Mouse (Mus musculus) yolk sac, embryonic 10.5 days (tissue): Measurements from ENCODE around the gene Slc26a10.
"Not testable (repeated sequence)": the region's sequence is repeated elsewhere in the genome, so short reads cannot be mapped to it uniquely, and the experiment has no call there.

Experiments
- DNase-seq: peaks from one replicate; pipeline ENCODE4 v3.0.0-alpha.2; 2017; ENCODE audit warnings: low spot score

Slc26a10 gene

GRCm38 (mm10) chr10:127198492-127198891 lies 18.0 kb upstream of the Slc26a10 start:
- no peak for DNase-seq

GRCm38 (mm10) chr10:127197505-127198110 lies 17.2 kb upstream of the Slc26a10 start:
- DNase-seq, result peak; percentile 1

- no peak for DNase-seq
Observed at GRCm38 (mm10) chr10:127197104-127197503, 16.7 kb upstream of the Slc26a10 start.

DNA sequence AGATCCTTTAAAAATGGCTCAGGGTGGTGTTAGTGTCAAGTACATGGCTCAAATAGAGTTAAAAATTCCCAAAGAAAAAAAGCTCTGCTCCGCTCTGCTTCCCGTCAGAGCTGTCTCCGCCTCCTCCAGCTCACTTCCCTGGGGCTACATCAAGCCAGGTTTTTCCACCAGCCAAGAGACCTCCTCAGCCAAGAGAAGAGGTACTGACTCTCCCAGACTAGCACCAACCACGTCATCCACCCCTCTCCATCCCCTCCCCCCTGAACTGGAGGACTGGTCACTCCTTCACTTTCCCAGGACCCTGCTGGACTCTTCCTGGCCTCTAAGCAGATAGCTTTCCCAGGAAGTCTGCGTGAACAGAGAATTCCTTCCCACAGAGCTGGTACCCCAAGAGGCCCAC lies 15.9 kb upstream of the Slc26a10 start:
- DNase-seq, result peak; percentile 79

DNA sequence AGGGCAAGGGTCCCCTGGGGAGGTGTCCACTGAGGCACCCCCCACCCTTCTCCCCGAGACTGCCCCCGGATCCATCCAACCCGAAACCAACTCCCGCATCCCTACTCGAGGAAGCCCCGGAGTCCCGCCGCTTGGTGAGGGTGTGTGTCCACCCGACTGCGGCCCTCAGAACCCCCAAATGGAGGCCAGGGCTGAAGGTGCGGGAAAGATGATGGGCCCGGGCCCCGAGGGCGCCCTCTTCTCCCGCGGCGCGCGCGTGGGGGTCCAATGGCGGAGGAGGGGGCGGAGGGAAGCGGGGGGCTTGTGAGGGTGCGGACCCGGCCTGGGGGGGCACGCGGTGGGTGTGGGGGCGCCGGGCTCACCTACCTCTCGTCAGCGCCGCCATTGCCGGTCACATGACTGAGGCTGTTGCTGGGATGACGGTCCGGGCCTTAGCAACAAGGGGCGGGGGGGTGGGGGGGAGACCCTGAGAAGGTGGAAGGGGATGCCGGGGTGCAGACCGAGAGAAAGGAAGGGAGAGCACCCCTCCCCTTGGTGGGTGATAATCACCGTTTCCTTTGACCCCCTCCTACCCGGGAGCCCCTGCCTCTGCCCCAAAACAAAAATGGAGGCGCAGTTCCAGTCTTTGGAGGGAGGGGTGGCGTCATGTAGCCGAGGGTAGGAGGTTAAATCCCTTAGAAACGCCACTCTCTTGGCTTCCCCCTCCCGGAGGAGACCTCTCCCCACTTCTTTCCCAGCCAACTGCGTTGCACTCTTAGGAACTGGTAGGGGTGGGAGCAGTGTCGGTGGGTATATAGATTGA lies 15.1 kb upstream of the Slc26a10 start, which contains the start of gene Dtx3:
Dtx3 (minus strand) TSS at position 401 of the 802 bp plus-strand sequence.
- peak; percentile 66 for DNase-seq

- DNase-seq, result peak; percentile 61
Observed at GRCm38 (mm10) chr10:127194428-127195327, 14.2 kb upstream of the Slc26a10 start.

GRCm38 (mm10) chr10:127193011-127193410 lies 12.6 kb upstream of the Slc26a10 start:
- no peak for DNase-seq

DNA sequence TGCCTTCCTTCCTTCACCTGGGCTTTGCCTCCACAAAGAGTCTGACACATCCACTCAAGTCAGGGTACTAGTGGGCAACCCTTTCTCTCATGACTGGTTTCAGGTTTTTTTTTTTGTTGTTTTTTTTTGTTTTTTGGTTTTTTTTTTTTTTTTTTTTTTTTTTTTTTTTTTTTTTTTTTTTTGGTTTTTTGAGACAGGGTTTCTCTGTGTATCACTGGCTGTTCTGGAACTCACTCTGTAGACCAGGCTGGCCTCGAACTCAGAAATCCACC lies 11.5 kb upstream of the Slc26a10 start:
- DNase-seq, result not testable (repeated sequence)

DNA sequence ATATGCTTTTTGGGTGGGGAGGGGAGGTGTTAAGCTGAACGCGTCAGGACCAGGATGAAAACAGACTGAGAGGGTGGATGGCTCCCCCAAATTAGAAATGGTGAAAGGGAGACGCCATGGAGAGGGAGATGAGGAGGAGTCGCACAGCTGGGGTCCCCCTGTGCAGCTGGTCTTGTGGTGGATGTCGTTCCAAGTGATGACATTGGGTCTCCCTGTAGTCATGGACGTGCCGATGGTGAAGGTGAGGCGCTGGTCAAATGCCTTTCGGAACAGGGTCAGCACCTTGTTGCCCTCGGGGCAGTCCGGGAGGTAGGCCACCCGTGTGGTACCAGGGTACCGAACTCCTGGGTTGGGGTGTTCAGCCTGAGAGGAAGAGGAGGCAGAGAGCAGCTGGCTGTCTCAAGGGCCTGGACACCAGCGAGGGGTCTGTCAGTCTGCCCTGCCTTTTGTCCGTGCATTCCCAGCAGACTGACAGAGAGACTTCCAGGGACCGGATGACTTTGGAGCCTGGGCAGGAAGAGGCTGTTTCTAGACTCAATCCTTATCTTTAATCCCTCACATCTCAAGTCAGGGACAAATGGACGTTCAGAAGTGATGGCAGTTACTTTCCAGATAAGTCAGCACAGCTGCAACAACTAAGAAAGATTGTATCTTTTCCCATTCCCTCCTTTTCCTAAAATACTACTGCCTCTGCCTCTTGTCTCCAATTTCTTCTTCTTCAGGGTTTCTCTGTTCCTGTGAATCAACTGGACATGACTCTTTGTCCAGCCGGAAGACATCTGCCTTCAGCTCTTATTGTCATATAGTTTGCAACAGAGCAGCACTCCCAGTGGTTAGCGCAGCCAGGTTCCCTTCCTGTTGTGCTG lies 11.0 kb upstream of the Slc26a10 start:
- DNase-seq, result no peak

DNA sequence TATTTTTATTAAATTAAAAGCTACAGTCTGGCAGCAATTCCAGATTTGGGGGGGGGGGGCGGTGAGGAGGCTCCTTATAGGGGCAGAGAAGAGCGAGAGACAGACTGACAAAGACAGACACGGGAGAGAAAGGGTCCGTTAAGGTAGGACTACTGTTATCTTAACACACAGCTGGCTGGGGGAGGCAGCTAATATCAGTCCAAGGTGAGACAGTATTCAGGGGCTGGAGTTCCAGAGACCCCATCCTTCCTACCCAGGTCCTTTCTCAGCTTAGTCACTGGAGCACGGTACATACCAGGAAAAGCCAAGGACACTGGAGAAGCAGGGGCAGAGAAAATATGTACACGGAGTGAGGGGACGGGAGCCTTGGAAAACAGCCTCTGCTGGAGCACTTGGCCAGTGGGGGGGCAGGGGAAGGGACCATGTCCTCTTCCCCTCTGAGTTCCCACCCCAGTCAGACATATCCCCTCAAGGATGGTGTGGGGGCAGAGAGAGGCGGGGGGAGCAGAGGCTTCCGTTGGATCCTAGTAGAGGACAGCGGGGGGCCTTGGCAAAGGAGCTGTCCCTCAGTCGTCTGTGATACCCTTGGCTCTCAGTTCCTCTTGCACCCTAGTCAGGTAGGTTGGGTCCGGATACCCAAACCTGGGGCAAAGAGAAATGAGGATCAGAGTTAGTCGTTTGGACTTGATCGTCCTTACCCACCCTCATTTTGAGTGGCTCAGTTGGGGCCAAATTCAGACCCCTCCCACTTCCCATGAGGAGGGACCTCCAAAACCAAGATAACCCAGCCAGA lies 10.1 kb upstream of the Slc26a10 start:
- no peak for DNase-seq

GRCm38 (mm10) chr10:127189651-127190381 lies 9.4 kb upstream of the Slc26a10 start, which contains the start of gene Arhgef25:
TSS of gene Arhgef25 (minus strand) at chr10:127190083.
- DNase-seq, result peak; percentile 67

DNA sequence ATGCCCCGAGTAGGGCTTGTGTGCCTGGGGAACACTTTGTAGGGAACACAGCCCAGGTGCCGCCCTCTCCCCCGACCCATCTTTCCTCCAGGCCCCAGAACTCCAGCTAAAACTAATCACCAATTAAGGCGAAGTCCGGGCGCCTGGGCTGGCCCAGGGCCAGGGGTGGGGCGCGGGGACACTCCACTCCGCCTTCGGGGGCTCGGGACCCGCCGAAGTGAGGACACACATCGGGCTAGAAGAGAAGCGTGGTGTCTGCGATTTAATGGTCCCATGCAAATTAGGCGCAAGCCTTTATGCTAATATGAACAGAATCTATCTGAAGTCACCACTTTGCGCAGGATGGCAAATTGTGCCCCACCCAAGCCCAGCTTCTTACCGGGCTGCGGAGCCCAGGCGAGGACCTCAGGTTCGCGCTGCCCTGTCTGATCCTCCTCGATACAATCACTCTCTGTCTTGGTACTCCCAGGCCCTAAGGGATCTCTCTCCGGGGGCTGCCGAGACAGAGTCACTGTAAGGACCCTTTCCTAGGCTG lies 8.7 kb upstream of the Slc26a10 start:
- no peak for DNase-seq

DNA sequence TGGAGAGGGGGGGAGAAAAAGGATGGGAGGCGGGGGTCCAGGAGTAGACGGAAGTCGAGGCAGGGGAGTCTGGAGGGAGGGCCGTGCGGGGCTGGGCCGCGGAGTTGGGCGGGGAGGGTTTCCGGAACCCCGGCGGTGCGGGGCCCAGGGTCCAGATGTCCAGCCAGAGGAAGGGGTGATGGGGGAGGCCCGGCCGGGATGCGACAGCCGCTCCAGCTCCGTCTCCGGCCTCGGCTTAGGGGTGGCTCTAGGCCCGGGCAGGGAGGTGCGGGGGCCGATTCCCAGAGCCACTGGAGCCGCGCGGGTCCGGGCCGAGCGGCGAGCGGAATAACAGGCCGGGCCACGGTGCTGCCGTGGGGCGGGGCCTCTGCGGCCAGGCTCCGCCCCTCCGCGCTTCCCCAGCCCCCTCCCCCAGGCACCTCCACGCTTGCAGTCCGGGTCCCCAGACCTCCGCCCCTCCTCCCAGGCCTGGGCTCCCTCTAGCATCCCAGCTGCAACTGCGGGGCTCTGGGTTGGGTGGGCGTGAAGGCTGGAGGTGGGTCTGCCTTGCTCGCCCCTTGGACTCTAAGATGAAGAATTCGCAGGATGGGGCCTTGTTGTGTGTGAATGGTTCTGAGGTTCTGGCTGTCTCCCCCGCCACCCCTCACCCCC lies 8.1 kb upstream of the Slc26a10 start:
- DNase-seq, result peak; percentile 86

DNA sequence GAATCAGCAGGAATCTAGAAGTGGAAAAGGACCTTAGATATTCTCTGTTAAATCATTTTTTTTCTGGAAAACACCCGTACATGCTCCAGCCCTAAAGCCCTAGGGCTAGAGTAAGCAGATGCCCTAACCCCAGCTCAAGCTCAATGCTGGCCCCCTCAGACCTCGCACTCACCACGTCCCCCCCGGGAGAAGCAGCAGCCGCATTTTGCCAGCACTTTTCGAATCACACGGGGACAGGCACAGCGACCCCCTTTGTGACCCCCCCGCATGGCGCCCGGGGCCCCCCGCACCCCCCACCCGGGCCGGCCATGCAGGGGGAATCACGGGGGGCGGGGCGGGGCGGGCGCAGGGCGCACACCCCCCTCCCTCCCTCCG lies 7.6 kb upstream of the Slc26a10 start:
- no peak for DNase-seq

GRCm38 (mm10) chr10:127187371-127188078 lies 7.1 kb upstream of the Slc26a10 start:
- DNase-seq, result no peak

GRCm38 (mm10) chr10:127186451-127186850 lies 6.0 kb upstream of the Slc26a10 start:
- DNase-seq, result no peak

- no peak for DNase-seq
Observed at GRCm38 (mm10) chr10:127185506-127185905, 5.1 kb upstream of the Slc26a10 start.

- DNase-seq, result no peak
Observed at GRCm38 (mm10) chr10:127185101-127185500, 4.7 kb upstream of the Slc26a10 start.

DNA sequence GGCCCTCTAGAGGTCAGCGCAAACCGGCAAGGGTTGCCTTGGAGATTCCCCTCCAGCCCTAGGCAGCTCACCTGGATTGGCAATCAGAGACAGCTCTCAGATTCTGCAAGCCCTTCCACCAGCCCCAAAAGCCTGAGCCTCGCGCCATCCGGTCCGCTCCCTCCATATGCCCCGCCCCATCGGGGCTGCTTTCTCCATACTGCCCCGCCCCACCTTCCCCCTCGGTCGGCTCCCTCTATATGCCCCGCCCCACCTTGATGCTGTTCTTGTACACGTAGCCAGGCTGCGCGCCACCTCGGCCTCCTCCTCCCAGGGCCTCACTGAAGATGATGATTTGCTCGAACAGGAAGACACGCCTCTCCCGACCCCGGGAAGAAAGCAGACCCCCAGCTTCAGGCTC lies 3.3 kb upstream of the Slc26a10 start:
- DNase-seq, result peak; percentile 60
